Mouse (Mus musculus) T-cell, adult 2 months (primary cell): ENCODE measurements around the gene Lmna.

Experiments
- DNase-seq: peaks from one replicate; pipeline ENCODE4 v3.0.0; 2022; ENCODE audit warnings: low spot score

Gene Lmna

DNA sequence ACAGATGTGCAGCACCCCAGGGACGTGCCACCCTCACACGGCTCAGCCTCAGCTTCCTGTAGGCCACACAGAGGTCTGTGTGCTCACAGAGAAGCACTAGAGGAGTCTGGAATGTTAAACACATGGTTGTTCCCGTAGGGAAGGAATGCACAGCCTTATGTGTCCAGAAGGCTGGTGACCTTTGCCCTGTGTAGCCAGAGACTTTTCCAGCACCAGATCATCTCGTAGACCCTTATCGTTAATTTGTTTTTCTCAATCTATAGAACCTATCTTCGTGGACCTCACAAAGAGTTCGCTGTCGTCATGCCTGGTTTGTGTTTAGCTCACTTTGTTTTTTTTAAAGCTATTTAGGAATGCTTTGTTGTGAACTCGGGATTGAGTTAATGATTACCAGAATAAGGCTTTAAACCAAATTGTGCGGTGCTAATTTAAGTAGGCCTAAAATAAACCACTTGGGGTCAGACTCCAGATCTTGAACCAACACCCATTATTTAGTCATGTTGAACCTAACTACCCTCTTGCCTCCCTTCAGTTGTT, 38.7 kb downstream of the Lmna start:
- no peak for DNase-seq

GRCm38 (mm10) chr3:88469466-88469865, 40.3 kb downstream of the Lmna start:
- no peak for DNase-seq

GRCm38 (mm10) chr3:88467116-88467824, 42.5 kb downstream of the Lmna start:
- peak; percentile 80 for DNase-seq

DNA sequence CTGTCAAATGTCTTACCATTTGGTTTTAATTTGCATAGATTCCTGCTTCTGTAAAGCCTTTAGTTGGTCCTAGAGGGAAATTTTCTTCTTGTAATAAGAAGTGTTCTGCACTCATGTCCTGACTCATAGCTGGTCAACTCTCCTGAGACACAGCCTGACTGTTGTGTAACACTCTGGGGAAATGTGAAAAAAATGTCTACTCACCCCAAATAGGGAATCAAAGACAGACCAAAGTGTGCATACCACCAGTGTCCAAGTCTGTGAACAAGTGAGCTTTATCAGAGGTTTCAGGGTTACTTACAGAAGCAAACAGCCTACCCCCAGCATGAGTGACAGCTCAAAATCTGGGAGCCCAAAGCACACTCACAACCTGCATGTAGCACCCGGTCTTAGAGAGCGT, 44.6 kb downstream of the Lmna start:
- no peak for DNase-seq

DNA sequence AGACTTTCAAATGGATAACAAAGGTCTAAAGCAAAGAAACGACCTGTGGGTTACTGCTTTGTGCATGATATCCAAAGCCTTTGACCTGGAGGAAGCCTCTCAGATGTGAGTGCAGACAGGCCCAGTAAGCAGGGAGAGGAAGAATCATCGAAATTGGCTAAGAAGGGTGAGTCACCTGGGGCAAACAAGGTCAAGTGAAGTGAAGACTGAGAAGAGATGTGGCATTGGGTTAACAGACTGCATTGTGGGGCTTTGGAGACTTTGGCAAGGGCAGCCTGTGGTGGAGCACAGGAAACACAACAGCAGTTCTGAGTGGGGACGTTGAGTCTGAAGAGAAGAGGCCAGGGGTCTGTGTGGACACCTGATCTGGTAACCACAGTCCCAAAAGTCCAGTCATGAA, 45.3 kb downstream of the Lmna start:
- no peak for DNase-seq

DNA sequence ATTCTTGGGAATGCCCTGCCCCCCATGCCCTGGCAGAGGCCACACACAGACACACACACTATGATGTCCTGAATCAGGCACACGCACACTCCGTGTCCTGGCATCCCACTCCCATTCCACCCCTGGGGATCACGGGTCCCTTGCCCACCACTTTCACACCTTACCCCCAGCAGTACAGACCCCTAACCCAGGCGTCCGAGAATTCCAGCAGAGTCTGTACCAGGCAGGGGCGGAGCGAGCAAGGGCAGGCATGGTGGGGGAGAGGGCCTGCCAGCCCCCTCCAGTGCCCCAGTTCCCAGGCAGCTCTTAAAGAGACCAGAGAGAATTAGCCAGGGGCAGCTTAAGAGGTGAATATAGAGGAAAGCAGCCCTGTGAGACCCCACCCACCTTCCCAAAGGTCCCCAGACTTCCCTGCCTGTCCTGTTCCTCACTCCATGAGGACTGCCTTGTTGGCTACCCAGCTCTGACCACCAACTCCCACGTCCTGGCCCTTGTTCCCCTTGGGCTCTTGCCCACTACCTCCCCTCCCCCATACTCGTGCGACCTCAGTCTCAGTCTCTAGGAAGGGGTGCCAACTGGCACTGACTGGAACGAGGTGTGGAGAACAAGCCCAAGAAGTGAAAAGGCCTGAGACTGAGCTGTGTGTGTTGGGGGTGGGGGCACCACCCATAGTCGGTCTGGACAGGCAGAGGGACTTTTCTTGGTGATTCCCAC, 48.6 kb downstream of the Lmna start, which contains the start of gene Sema4a:
Gene Sema4a, minus strand, starts transcription at position 200 of the 714 bp plus-strand sequence.
- no peak for DNase-seq

DNA sequence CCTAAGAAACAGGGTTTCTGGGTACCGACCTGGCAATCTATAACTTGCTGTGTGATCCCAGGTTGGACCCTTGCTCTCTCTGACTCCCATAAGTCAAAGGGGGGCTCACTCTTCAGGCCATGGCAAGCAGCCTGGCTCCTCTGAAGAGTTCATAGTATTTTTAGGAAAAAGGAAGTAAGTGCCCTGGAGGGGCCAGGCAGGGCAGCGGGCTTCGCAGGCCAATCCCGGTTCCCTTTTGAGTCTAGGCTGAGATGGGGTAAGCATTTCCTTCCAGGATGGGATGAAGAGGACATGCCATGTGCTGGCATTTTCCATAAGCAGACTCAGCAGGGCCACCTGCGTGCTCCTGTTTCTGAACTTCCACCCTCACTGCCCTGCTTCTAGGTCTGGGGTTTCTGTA, 49.7 kb downstream of the Lmna start:
- no peak for DNase-seq

GRCm38 (mm10) chr3:88458778-88459219, 51.0 kb downstream of the Lmna start:
- DNase-seq, result no peak

DNA sequence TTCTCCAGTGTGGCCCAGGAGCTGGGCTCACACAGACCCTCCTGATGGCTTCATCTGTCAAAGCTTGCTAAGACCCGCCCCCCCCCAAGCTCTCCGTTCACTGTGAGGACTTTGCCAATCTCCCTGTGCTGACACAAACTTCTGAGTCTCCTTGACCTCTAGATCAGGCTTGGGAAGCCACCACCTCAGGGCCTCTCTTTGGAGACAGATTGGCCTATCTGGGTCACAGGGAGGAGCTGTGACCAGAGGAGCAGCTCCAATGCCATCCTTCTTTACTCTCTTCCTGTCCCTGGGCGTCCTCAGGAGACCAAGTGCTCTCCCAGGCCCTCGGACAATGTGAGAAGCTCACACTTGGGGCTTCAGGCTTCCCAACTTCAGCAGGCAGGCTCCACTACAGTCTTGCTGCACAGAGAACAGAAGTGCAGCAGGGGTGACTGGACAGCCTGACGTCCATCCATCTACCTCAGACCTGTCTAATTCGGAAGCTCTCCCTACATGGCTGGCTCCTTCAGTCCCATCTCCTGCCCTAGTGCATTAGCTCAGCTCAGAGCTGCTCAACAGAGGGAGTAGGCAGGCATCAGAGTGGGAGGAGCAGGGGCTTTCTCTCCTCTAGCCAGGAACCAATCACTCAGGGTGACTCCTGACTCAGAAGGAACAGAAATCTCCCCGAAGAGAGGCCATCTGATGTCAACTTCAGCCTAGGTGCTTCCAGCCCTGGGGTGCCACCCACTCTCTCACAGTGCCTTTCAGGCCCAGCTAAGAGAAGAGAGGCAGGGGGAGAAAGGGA, 52.8 kb downstream of the Lmna start:
- DNase-seq, result no peak

GRCm38 (mm10) chr3:88456313-88456712, 53.4 kb downstream of the Lmna start:
- no peak for DNase-seq

- no peak for DNase-seq
Measured at GRCm38 (mm10) chr3:88455588-88456264, 54.0 kb downstream of the Lmna start.

GRCm38 (mm10) chr3:88454762-88455587, 54.8 kb downstream of the Lmna start:
- peak; percentile 10 for DNase-seq

DNA sequence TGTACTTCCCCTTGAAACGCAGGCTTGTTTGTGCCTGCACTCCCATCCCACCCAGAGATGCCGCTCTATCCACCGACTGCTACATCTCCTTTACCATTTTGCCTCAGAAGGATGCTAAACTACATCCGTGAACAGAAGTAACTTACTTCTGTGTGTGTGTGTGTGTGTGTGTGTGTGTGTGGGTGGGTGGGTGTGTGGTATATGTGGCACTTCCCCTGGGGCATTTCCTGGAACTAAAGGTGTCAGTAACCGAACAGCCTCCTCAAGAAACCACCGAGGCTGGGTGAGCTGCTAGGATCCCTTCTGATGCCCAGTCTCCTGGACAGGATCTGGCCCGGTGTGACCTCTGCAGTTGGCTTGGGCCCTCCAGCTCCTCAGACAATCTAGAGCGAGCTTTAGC, 55.8 kb downstream of the Lmna start:
- peak; percentile 79 for DNase-seq

- DNase-seq, result peak; percentile 62
Measured at GRCm38 (mm10) chr3:88453369-88453768, 56.4 kb downstream of the Lmna start.

- DNase-seq, result no peak
Measured at GRCm38 (mm10) chr3:88452716-88453115, 57.0 kb downstream of the Lmna start.

DNA sequence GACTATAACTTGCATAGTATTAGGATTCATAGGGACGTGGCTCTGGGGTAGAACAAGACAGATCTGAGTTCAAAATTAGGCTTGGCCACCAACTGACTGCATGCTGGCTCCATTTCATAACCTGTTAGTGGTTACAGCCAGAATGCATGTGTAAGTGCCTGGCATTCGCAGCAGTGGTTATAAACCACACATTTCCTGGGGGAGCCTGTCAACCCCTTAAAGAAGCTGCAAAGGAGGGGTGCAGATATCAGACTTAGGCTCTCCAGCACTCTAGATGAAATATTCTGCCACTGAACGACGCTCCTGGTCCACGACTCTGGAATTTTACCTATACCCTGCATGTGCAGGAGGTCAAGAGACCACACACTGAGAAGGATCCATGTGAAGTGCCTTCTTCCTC, 57.5 kb downstream of the Lmna start:
- DNase-seq, result peak; percentile 45

GRCm38 (mm10) chr3:88450379-88451131, 59.2 kb downstream of the Lmna start:
- no peak for DNase-seq

DNA sequence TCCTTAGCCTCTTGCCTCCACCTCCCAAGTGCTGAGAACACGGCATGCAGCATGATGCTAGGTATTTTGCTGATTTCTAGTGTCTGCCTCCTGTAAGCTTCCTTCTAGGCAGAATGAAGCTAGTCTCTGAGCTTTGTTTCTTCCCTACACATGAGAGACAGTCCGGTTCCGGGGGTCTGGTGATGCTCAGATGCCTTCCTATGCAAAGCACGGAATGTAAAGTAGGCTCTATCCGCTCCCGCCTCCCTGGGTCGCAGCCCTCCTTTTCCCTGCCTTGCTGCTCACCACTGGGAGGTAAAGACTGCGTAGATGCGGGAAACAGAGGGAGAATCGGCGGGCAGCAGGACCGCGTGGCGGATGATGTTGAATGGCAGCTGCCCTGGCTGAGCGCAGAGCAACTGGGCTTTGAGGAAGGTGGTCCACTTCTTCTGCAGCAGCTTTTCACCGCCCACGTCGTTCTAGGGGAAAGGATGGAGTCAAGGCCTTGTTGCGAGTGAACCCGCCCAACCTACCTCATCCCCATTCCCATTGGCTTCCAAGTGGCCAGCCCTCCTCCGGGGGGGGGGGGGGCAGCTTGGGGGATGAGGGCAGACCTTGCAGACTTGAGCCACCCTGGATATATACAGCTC, 60.2 kb downstream of the Lmna start:
- DNase-seq, result no peak

- no peak for DNase-seq
Measured at GRCm38 (mm10) chr3:88448443-88448842, 61.3 kb downstream of the Lmna start.

DNA sequence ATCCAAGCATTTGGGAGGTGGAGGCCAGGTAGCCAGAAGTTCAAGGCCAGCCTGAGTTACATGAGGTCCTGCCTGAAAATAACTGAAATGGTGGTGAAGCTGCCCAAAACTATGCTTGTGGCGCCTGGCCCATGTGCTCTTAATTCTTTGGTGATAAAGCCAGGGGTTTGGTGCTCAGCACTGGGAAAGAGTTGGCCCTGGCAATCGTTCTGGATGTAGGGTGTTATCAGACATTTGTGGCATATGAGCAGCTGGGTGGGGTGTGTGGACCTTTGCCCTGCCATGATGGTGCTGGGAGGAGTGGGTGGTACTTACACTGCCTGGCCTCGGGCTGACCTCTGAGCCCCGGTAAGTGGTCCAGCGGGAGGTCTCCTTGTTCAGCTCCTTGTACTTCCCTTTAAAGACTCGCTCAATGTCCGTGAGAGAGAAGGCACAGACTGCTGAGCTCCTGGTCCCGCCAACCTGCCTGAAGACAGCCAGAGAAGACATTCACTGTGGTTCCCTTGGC, 62.0 kb downstream of the Lmna start:
- DNase-seq, result no peak
